Mouse (Mus musculus) stomach, adult 2 months (tissue): ENCODE data around the gene Tas2r104. TPM values are rescaled to one million over a fixed set of nuclear protein-coding genes. Genes with fewer than 3 reads are reported as not detected.

Source experiments
- polyA plus RNA-seq: library from polyadenylated mRNA; depleted of rRNA; stranded (reverse); fragments of >200 nt; gene quantifications from 2 replicates; pipeline ENCODE4 v1.2.3, GENCODE M21; 2012; rRNA removed

The Tas2r104 gene
- not detected in 2 replicates for polyA plus RNA-seq

GRCm38 (mm10) chr6:131685644-131686043, at the start of gene Tas2r104:
TSS of gene Tas2r104 (minus strand) at chr6:131685744.

GRCm38 (mm10) chr6:131689963-131690362, 4.4 kb upstream of the Tas2r104 start, which contains the start of gene Tas2r114:
TSS of gene Tas2r114 (minus strand) at chr6:131690063.

GRCm38 (mm10) chr6:131687395-131687794, 1.9 kb upstream of the Tas2r104 start, which contains the start of gene Tas2r105:
TSS of gene Tas2r105 (minus strand) at chr6:131687495.

GRCm38 (mm10) chr6:131678786-131679185, 6.8 kb downstream of the Tas2r104 start, which contains the start of gene Tas2r106:
TSS of gene Tas2r106 (minus strand) at chr6:131678886.

GRCm38 (mm10) chr6:131660049-131660448, 25.5 kb downstream of the Tas2r104 start, which contains the start of gene Tas2r107:
TSS of gene Tas2r107 (minus strand) at chr6:131660149.

Other genes with a start within 250 kb of the Tas2r104 start
- gene 5430401F13Rik, start 199.3 kb downstream of the Tas2r104 start, polyA plus RNA-seq: not detected in 2 replicates
- gene Gm6619, start 199.3 kb downstream of the Tas2r104 start, polyA plus RNA-seq: not detected in 2 replicates
- not detected in 2 replicates for gene Tas2r130, start 54.8 kb downstream of the Tas2r104 start, polyA plus RNA-seq
- not detected in 2 replicates for gene Tas2r107, start 25.6 kb downstream of the Tas2r104 start, polyA plus RNA-seq
- gene Tas2r106, start 6.9 kb downstream of the Tas2r104 start, polyA plus RNA-seq: not detected in 2 replicates
- not detected in 2 replicates for gene Tas2r105, start 1.8 kb upstream of the Tas2r104 start, polyA plus RNA-seq
- gene Tas2r114, start 4.3 kb upstream of the Tas2r104 start, polyA plus RNA-seq: not detected in 2 replicates